Mouse (Mus musculus) midbrain, postnatal 0 days (tissue): ENCODE data around the gene Pld3. TPM values are rescaled to one million over a fixed set of nuclear protein-coding genes. Genes with fewer than 3 reads are reported as not detected.

Experiments
- ATAC-seq: fragments of 200-750 bp; cut with Nextera tagmentation; 2 replicates; pipeline ENCODE4 v1.8.0; 2017; ENCODE audit warnings: moderate number of reproducible peaks, mild to moderate bottlenecking, moderate TSS enrichment, moderate library complexity; ENCODE audit not compliant: low FRiP score
- DNase-seq: peaks from one replicate; pipeline ENCODE4 v3.0.0-alpha.2; 2015; ENCODE audit warnings: low spot score
- H3K27ac ChIP-seq: fragments of 300-500 bp; sonication (generic); 2 replicates; pipeline ENCODE4 v1.5.1; 2014; ENCODE audit warnings: low read depth, mild to moderate bottlenecking, low read length, mixed read lengths
- H3K27me3 ChIP-seq: fragments of 300-500 bp; sonication (generic); 2 replicates; pipeline ENCODE4 v1.6.1; 2014; ENCODE audit warnings: low read length, control low read depth, mixed read lengths; ENCODE audit not compliant: insufficient read depth
- H3K36me3 ChIP-seq: fragments of 300-500 bp; sonication (generic); 2 replicates; pipeline ENCODE4 v1.6.1; 2014; ENCODE audit warnings: low read length, control low read depth, mixed read lengths; ENCODE audit not compliant: insufficient read depth
- H3K4me1 ChIP-seq: fragments of 300-500 bp; sonication (generic); 2 replicates; pipeline ENCODE4 v1.6.1; 2014; ENCODE audit warnings: mild to moderate bottlenecking, control low read depth, antibody characterized with exemption, low read length, mixed read lengths; ENCODE audit not compliant: insufficient read depth
- H3K4me2 ChIP-seq: fragments of 300-500 bp; sonication (generic); 2 replicates; pipeline ENCODE4 v1.6.1; 2014; ENCODE audit warnings: low read depth, mild to moderate bottlenecking, low read length, mixed read lengths; ENCODE audit not compliant: poor library complexity, severe bottlenecking
- H3K4me3 ChIP-seq: fragments of 300-500 bp; sonication (generic); 2 replicates; pipeline ENCODE4 v1.5.1; 2014; ENCODE audit warnings: low read depth, mild to moderate bottlenecking, low read length, moderate library complexity
- H3K9ac ChIP-seq: fragments of 300-500 bp; sonication (generic); replicated peaks from 2 replicates; pipeline ENCODE4 v1.6.1; 2014; ENCODE audit warnings: mild to moderate bottlenecking, low read length, moderate library complexity, mixed read lengths; ENCODE audit not compliant: poor library complexity, severe bottlenecking
- H3K9me3 ChIP-seq: fragments of 300-500 bp; sonication (generic); 2 replicates; pipeline ENCODE4 v1.6.1; 2016; ENCODE audit warnings: low read length, control low read depth
- CTCF ChIP-seq: IDR thresholded peaks from 2 replicates; pipeline ENCODE4 v1.5.1; 2016; ENCODE audit warnings: antibody characterized with exemption, mild to moderate bottlenecking
- WGBS: fragments of 180-500 bp; shearing (Covaris S2); extraction: QIAGEN DNeasy Blood & Tissue Kit; methylation state at CpG from one replicate; pipeline ENCODE4 v1.1.7; 2014; 5-methylcytosine and 5-hydroxymethylcytosine counted together
- polyA plus RNA-seq: library from polyadenylated mRNA; unstranded; fragments of >200 nt; fragmentation: Nextera tagmentation; extraction: Ambion mirVana; gene quantifications from 2 replicates; pipeline ENCODE4 v1.2.1, GENCODE M21; 2015
- total RNA-seq: library from RNA; depleted of rRNA; stranded (reverse); fragments of >200 nt; gene quantifications from 2 replicates; pipeline ENCODE4 v1.2.3, GENCODE M21; 2014

Pld3 gene
- total and polyA plus RNA-seq, 2 experiments from 2014 or later = 275 to 286 TPM

DNA sequence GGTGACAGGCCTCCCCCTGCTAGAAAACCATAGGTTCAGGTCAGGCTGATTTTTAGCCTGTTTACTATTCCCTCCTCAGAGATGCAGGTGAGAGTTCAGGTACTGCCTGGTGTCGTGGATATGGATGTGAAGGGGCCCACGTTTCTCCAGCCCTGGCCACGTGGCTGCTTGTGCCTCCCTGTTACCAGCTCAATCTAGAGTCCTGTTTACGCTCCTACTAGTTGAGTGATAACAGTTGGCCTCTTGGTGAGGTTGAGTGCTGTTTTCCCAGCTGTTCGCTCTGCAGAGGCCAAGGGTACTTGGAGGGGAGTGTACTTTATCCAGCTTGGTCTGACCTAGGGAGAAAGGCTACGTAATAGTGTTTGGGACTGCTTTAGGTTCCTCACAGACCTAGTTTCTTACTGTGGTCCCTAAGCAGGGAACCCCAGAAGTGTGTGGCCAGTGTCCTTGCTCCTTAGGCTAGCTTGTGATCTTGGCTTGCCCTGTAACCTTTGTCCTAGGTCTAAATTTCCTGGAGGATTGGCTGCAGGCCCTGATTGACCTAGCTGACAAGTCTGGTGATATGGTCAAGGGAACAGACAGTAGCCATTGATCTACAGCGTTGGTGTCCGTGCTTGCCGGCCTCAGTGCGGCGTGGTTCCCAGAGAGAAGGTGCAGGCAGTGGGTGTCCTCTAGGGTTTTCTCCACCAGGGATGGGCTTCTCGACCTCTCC is 40.1 kb upstream of the Pld3 start:
- Histone ChIP-seq H3K27me3 (no peaks in the 10 kb centered on the region), H3K27ac (0 out of 2 replicates have a peak overlapping the region, but pooled peaks have one; percentile 12), H3K9ac (peak overlapping the region; percentile 88; the same call in 1 of the 2 replicates), H3K4me2 (peak overlapping the region; percentile 72), H3K9me3 (no peaks in the 10 kb centered on the region), H3K36me3 (peaks cover 2% of the 10 kb centered on the region; the same call in 1 of the 2 replicates), H3K4me3 (peak overlapping the region; percentile 68), H3K4me1 (peaks cover 15% of the 10 kb centered on the region; the same call in 1 of the 2 replicates)
- ATAC-seq (no peak), DNase-seq (no peak)
- no peak for TF ChIP-seq CTCF
- WGBS = 74% methylated on average over 12 of the region's 12 CpGs

- H3K36me3 ChIP-seq = peaks cover 2% of the 10 kb centered on the region; the same call in 1 of the 2 replicates
- no peaks in the 10 kb centered on the region for H3K27me3 ChIP-seq
- no peaks in the 10 kb centered on the region for H3K9me3 ChIP-seq
- H3K9ac ChIP-seq = peak overlapping the region; percentile 88
- ATAC-seq = peak; percentile 60; the same call in 1 of the 2 replicates
- H3K4me2 ChIP-seq = peak overlapping the region; percentile 72
- 2% methylated on average over 17 of the region's 17 CpGs for WGBS
- TF ChIP-seq CTCF = no peak
- peak; percentile 55 for DNase-seq
- peak overlapping the region; percentile 95 for H3K27ac ChIP-seq
- H3K4me3 ChIP-seq = peak overlapping the region; percentile 68
- peaks cover 15% of the 10 kb centered on the region; the same call in 1 of the 2 replicates for H3K4me1 ChIP-seq
Measured at GRCm38 (mm10) chr7:27592217-27592929, 39.4 kb upstream of the Pld3 start.

GRCm38 (mm10) chr7:27591266-27592216 is 38.5 kb upstream of the Pld3 start, which contains the start of gene Akt2:
Gene Akt2, plus strand, starts transcription at chr7:27591552.
- Histone ChIP-seq H3K9me3 (no peaks in the 10 kb centered on the region), H3K4me1 (peaks cover 13% of the 10 kb centered on the region; the same call in 1 of the 2 replicates), H3K36me3 (peaks cover 2% of the 10 kb centered on the region; the same call in 1 of the 2 replicates), H3K27me3 (no peaks in the 10 kb centered on the region), H3K4me3 (peak within 1 kb of the TSS; percentile 68), H3K4me2 (peak within 1 kb of the TSS; percentile 72), H3K9ac (peak within 1 kb of the TSS; percentile 88), H3K27ac (peak within 1 kb of the TSS; percentile 95)
- WGBS = under 1% methylated on average over 49 of the region's 71 CpGs
- DNase-seq (peak; percentile 99), ATAC-seq (peak; percentile 96)
- peak; percentile 26; the same call in 1 of the 2 replicates for TF ChIP-seq CTCF

- Histone ChIP-seq H3K4me1 (peaks cover 7% of the 10 kb centered on the region; the same call in 1 of the 2 replicates), H3K9me3 (no peaks in the 10 kb centered on the region), H3K4me3 (peak overlapping the region; percentile 68), H3K27ac (peak overlapping the region; percentile 62; the same call in 1 of the 2 replicates), H3K27me3 (no peaks in the 10 kb centered on the region), H3K9ac (no peak overlapping the region), H3K36me3 (no peaks in the 10 kb centered on the region), H3K4me2 (peak overlapping the region; percentile 45)
- 65% methylated on average over 4 of the region's 4 CpGs for WGBS
- TF ChIP-seq CTCF = peak; percentile 43
- no peak for DNase-seq
- no peak for ATAC-seq
Measured at GRCm38 (mm10) chr7:27590566-27591213, 37.7 kb upstream of the Pld3 start.

DNA sequence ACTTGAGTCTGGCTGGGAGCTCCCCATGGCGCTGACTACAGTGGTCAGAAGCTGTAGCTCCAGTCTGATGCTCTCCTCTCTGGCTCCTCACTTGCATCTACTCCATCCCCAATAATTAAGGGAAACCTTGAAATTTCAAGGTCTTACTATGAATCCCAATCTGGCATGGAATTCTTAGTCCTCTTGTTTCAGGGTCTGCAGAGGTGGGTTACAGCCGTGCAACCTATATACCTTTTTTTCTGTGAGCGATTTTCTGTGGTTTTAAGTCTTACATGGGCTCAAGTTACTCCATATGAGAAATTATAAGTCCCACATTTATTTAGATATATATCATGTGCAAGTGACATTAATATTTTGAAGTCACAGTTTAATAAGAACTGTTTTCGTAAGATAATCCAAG is 37.1 kb upstream of the Pld3 start:
- TF ChIP-seq CTCF = no peak
- no peaks in the 10 kb centered on the region for H3K27me3 ChIP-seq
- H3K9ac ChIP-seq = no peak overlapping the region
- no peaks in the 10 kb centered on the region for H3K9me3 ChIP-seq
- WGBS = 94% methylated on average over 4 of the region's 4 CpGs
- ATAC-seq = no peak
- H3K4me2 ChIP-seq = no peak overlapping the region
- H3K4me1 ChIP-seq = peaks cover 7% of the 10 kb centered on the region; the same call in 1 of the 2 replicates
- no peak overlapping the region for H3K27ac ChIP-seq
- no peak for DNase-seq
- no peak overlapping the region for H3K4me3 ChIP-seq
- peaks cover under 1% of the 10 kb centered on the region; the same call in 1 of the 2 replicates for H3K36me3 ChIP-seq
